Mouse (Mus musculus) C2C12 (cell line): ENCODE results near the gene Gpatch8.

Experiments used
- CTCF ChIP-seq: IDR thresholded peaks from one replicate; pipeline ENCODE4 v1.5.1; 2011; ENCODE audit not compliant: control insufficient read depth, insufficient read depth, insufficient read length
- MAX ChIP-seq: IDR thresholded peaks from one replicate; pipeline ENCODE4 v1.6.1; 2011; ENCODE audit warnings: mild to moderate bottlenecking, control low read depth
- MYOD1 ChIP-seq: IDR thresholded peaks from one replicate; pipeline ENCODE4 v1.6.1; 2011; ENCODE audit warnings: low read depth; ENCODE audit not compliant: control insufficient read depth, insufficient read length
- USF1 ChIP-seq: IDR thresholded peaks from one replicate; pipeline ENCODE4 v1.6.1; 2011; ENCODE audit warnings: low read depth, mild to moderate bottlenecking, control low read depth, moderate library complexity

DNA sequence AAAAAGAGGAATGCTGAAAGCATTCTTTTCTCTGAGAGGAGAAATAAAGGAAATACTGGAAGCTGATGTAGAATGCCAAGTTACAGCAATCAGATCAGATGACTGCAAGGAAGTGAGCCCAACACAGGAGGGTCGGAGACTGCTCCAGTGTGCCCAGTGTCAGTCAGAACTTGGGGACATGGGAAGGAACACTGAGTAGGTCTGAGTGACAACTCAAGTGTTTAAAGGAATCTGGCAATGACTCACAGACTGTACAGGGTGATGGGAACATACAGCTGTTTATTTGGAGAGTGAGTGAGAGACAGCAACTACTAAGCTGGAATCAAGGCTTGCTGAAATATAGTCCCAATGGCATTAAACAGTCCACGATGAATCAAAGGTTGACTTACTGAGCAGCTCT, 60.0 kb downstream of the Gpatch8 start:
- TF ChIP-seq CTCF (no peak), MAX (no peak), USF1 (no peak), MYOD1 (peak; percentile 31)
